Mouse (Mus musculus): ENCODE data around the gene Yif1b.

DNA sequence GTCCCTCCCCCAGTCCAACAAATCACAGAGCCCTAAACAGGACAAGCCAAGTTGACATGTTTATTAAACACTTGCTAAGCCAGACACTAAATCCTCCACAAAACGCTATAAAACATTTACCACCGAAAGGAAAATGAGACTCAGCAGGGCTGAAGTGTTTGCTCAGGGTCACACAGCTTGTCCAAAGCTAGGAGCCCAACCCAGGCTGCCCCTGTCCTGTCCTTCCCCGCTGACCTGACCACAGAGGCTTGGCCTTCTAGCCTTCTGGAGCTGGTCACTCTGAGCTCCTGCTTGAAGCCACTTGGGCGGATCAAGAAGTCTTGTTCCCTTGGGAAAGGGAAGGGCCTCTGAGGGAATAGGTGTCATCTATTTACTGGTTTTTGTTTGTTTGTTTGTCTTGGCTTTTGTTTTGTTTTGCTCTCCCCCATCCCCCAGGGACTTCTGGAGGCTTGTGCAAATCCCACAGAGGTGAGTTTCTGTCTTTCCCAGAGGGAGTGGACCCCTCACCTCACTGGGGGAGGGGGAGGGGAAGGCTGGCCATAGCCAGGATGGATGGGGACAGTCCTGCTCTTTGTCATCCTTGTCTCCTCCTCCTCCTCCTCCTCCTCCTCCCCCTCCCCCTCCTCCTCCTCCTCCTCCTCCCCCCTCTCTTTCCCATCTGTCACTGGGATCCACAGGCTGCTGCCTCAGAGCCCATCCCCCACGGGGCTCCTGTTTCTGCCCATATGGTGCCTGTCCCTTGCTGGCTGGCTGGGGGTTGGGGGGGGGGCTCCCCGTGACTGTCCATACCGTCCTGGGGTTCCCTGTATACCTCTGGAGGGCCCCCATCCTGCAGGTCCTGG, 53.7 kb downstream of the Yif1b start:
- TF ChIP-seq CTCF (IDR thresholded peaks at IDR 0.05; ENCODE audit: extremely low read depth, insufficient read length, insufficient replicate concordance, low read depth, low read length) (no peak), POLR2A (IDR thresholded peaks at IDR 0.05; ENCODE audit: low read depth, low read length) (no peak)

All from small intestine, adult 2 months (tissue).